Mouse (Mus musculus) olfactory bulb, adult 2 months (tissue): ENCODE results near the gene Galntl6.

ENCODE experiments used
- CTCF ChIP-seq: fragments of 200-500 bp; IDR thresholded peaks from 2 replicates; pipeline ENCODE4 v1.5.1; 2012; ENCODE audit warnings: low read depth, mild to moderate bottlenecking, low read length, moderate library complexity; ENCODE audit not compliant: insufficient read depth
- POLR2A ChIP-seq: fragments of 200-500 bp; IDR thresholded peaks from 2 replicates; pipeline ENCODE4 v1.6.1; 2012; ENCODE audit warnings: mild to moderate bottlenecking, low read depth, low read length, moderate library complexity; ENCODE audit not compliant: insufficient read depth

DNA sequence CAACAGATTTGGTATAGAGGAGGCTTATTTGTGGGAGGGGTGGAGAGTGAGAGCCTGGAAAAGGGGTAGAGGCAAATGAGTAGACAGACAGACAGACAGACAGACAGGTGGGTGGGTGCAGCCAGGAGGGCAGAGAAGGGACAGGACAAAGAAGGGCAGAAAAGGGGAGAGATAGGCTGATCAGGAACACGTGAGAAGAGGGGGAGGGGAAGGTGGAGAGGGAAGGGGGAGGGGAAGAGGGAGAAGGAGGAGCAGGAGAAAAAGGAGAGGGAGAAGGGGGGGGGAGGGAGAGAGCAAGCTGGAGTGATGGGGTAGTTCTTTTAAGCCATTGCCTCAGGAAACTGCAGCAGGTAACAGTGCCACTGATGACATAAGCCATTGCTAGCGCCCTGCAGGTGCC is 1144.9 kb downstream of the Galntl6 start:
- TF ChIP-seq CTCF (no peak), POLR2A (no peak)
